Comparison of ENCODE assay signal across 8 mouse cellular contexts in genomic region chr2:133553911-133554285, GRCm38 (mm10). TPM values are rescaled to one million over a fixed set of nuclear protein-coding genes. Genes with fewer than 3 reads are reported as not detected.
DNase-seq lines count a peak whose midpoint lies in the region; ATAC-seq and TF ChIP-seq lines count a peak whose summit lies in the region.

No protein-coding gene starts in this region.

- no peak for TF ChIP-seq EP300 in ES-Bruce4 (IDR thresholded peaks at IDR 0.05; ENCODE audit: insufficient read depth, low read depth, low read length)
- TF ChIP-seq EP300 in liver, embryonic 14.5 days (IDR thresholded peaks at IDR 0.05; ENCODE audit: low read depth) = no peak

- H3K9me3 ChIP-seq in ES-Bruce4 (replicated peaks; ENCODE audit: control insufficient read depth, insufficient read depth, low read length, poor library complexity, severe bottlenecking) = no peaks in the 10 kb centered on the region
- H3K9me3 ChIP-seq in heart, embryonic 15.5 days (replicated peaks) = no peaks in the 10 kb centered on the region
- no peaks in the 10 kb centered on the region for H3K9me3 ChIP-seq in liver, embryonic 14.5 days (ENCODE audit: control insufficient read depth, low read length)

- peak overlapping the region; percentile 86; the same call in 1 of the 2 replicates for H3K27ac ChIP-seq in gastrocnemius, adult 2 months
- H3K27ac ChIP-seq in ES-Bruce4 (ENCODE audit: insufficient read depth, low read length) = no peak overlapping the region
- H3K27ac ChIP-seq in heart, embryonic 15.5 days = no peak overlapping the region
- no peak overlapping the region for H3K27ac ChIP-seq in liver, embryonic 14.5 days

- peak overlapping the region; percentile 99 for H3K4me2 ChIP-seq in heart, embryonic 15.5 days
- H3K4me2 ChIP-seq in liver, embryonic 14.5 days (ENCODE audit: low read depth) = peak overlapping the region; percentile 28; the same call in 1 of the 2 replicates

- TF ChIP-seq POLR2A in ES-Bruce4 (IDR thresholded peaks at IDR 0.05; ENCODE audit: insufficient read depth, low read length) = no peak

- H3K4me1 ChIP-seq in ES-Bruce4 (ENCODE audit: control insufficient read depth, insufficient read depth, low read length) = no peaks in the 10 kb centered on the region
- peaks cover 29% of the 10 kb centered on the region for H3K4me1 ChIP-seq in heart, embryonic 15.5 days (replicated peaks)
- 0 out of 4 replicates have a peak, but pooled peaks cover 0 to 3% of the 10 kb centered on the region in 2 experiments for H3K4me1 ChIP-seq in liver, embryonic 14.5 days (replicated peaks; ENCODE audit: control insufficient read depth in 2 of 2, insufficient read depth in 2 of 2, low read length in 1 of 2)

- peaks cover 23% of the 10 kb centered on the region for H3K27me3 ChIP-seq in ES-Bruce4 (ENCODE audit: control insufficient read depth, insufficient read depth, low read length, poor library complexity, severe bottlenecking)
- peaks cover 54% of the 10 kb centered on the region for H3K27me3 ChIP-seq in heart, embryonic 15.5 days
- peaks cover 63% of the 10 kb centered on the region for H3K27me3 ChIP-seq in liver, embryonic 14.5 days (ENCODE audit: control insufficient read depth, insufficient read depth, low read length)

- peak overlapping the region; percentile 87 for H3K4me3 ChIP-seq in gastrocnemius, adult 2 months
- H3K4me3 ChIP-seq in ES-Bruce4 (ENCODE audit: low read depth, low read length) = peak overlapping the region; percentile 46
- peak overlapping the region; percentile 68 for H3K4me3 ChIP-seq in heart, embryonic 15.5 days
- peak overlapping the region; percentile 20 to 42; a peak in 3 of 4 replicates for H3K4me3 ChIP-seq in liver, embryonic 14.5 days (ENCODE audit: insufficient read depth in 1 of 2, low read depth in 2 of 2, low read length in 2 of 2)

- H3K9ac ChIP-seq in ES-Bruce4 (ENCODE audit: low read depth, poor library complexity, severe bottlenecking) = peak overlapping the region; percentile 25; the same call in 1 of the 2 replicates
- H3K9ac ChIP-seq in heart, embryonic 15.5 days = peak overlapping the region; percentile 47
- no peak overlapping the region for H3K9ac ChIP-seq in liver, embryonic 14.5 days (replicated peaks)

- no peak for DNase-seq in gastrocnemius, adult 2 months
- no peak for DNase-seq in gastrocnemius, postnatal 10 days
- no peak for DNase-seq in liver, embryonic 14.5 days (ENCODE audit: low read depth in 3 of 3, low spot score in 3 of 3)
- no peak for DNase-seq in thymus, postnatal 0 days (ENCODE audit: low spot score)
- DNase-seq in thymus, postnatal 4 days = no peak
- no peak for DNase-seq in lung, postnatal 4 days

- intact Hi-C loops in gastrocnemius, adult 2 months (cut with DNase I) = loop anchor here (5.0 to 10.0 kb wide), 3 partner anchors 172 to 579 kb away; no protein-coding TSS in a partner anchor

- no peak for ATAC-seq in heart, embryonic 15.5 days (replicated peaks; ENCODE audit: insufficient number of reproducible peaks, insufficient read depth, low FRiP score, low read depth)
- ATAC-seq in liver, embryonic 14.5 days (ENCODE audit: insufficient read depth) = no peak

- H3K36me3 ChIP-seq in ES-Bruce4 (ENCODE audit: control insufficient read depth, insufficient read depth, low read length, poor library complexity, severe bottlenecking) = no peaks in the 10 kb centered on the region
- H3K36me3 ChIP-seq in heart, embryonic 15.5 days = no peaks in the 10 kb centered on the region
- H3K36me3 ChIP-seq in liver, embryonic 14.5 days (replicated peaks; ENCODE audit: control insufficient read depth, insufficient read depth, low read depth) = no peaks in the 10 kb centered on the region

- TF ChIP-seq CTCF in gastrocnemius, adult 2 months (IDR thresholded peaks at IDR 0.05) = no peak
- TF ChIP-seq CTCF in ES-Bruce4 (IDR thresholded peaks at IDR 0.05; ENCODE audit: low read depth, low read length) = no peak
- TF ChIP-seq CTCF in liver, embryonic 14.5 days (IDR thresholded peaks at IDR 0.05; ENCODE audit: low read depth) = no peak

- 30% methylated on average over 9 of the region's 9 CpGs for WGBS in heart, embryonic 15.5 days
- WGBS in liver, embryonic 14.5 days (ENCODE audit: insufficient replicate concordance) = 21% methylated on average over 9 of the region's 9 CpGs

RNA-seq across cellular contexts. Expression of gene Bmp2, which starts 1.9 kb away (rescaled TPM):
- total RNA-seq in gastrocnemius, adult 2 months (2021) = 1 to 10 TPM; 1.1 to 2.9 TPM
- 1 to 10 TPM; 2.2 to 2.6 TPM for total RNA-seq in gastrocnemius, postnatal 10 days (2021)
- 0.72 and 1.4 TPM in 2 replicates for polyA plus RNA-seq in ES-Bruce4 (2011; ENCODE audit: insufficient read depth, insufficient read length, low read depth, missing spikeins)
- 8.6 and 10.5 TPM in 2 replicates for polyA plus RNA-seq in heart, embryonic 15.5 days (2015; fragmentation: Nextera tagmentation; extraction: Ambion mirVana)
- 1.1 and 1.2 TPM in 2 replicates for polyA plus RNA-seq in liver, embryonic 14.5 days (2012; rRNA removed)
- 2.0 and 2.1 TPM in 2 replicates for polyA plus RNA-seq in liver, embryonic 14.5 days (2014; fragmentation: Nextera tagmentation; extraction: Ambion mirVana)
- polyA plus RNA-seq in thymus, postnatal 0 days (2015; fragmentation: Nextera tagmentation; extraction: Ambion mirVana) = 1.3 and 1.4 TPM in 2 replicates

Comparison
In these comparisons a context has a peak if more than half of its experiments do, and no peak if none do; other contexts are left out.
1. H3K4me3 ChIP-seq: peak in every context shown above with its lines; median percentile 87 in gastrocnemius, adult 2 months; 68 in heart, embryonic 15.5 days; 46 in ES-Bruce4; 31 in liver, embryonic 14.5 days.